Mouse (Mus musculus) forebrain, postnatal 0 days (tissue): ENCODE measurements around the gene Kcnb1. TPM values are rescaled to one million over a fixed set of nuclear protein-coding genes. Genes with fewer than 3 reads are reported as not detected.

Experiments
- ATAC-seq: fragments of 200-750 bp; cut with Nextera tagmentation; 2 replicates; pipeline ENCODE4 v1.8.0; 2017; ENCODE audit warnings: mild to moderate bottlenecking, moderate library complexity
- DNase-seq: peaks from one replicate; pipeline ENCODE4 v3.0.0-alpha.2; 2015
- H3K27ac ChIP-seq: fragments of 300-500 bp; sonication (generic); 2 replicates; pipeline ENCODE4 v1.5.1; 2014; ENCODE audit warnings: low read depth, mild to moderate bottlenecking, antibody characterized with exemption, low read length, moderate library complexity, mixed read lengths
- H3K27me3 ChIP-seq: fragments of 300-500 bp; sonication (generic); 2 replicates; pipeline ENCODE4 v1.6.1; 2014; ENCODE audit warnings: mild to moderate bottlenecking, low read length, mixed read lengths; ENCODE audit not compliant: insufficient read depth
- H3K36me3 ChIP-seq: fragments of 300-500 bp; sonication (generic); 2 replicates; pipeline ENCODE4 v1.6.1; 2014; ENCODE audit warnings: mild to moderate bottlenecking, moderate library complexity; ENCODE audit not compliant: insufficient read depth
- H3K4me1 ChIP-seq: fragments of 300-500 bp; sonication (generic); 2 replicates; pipeline ENCODE4 v1.6.1; 2014; ENCODE audit warnings: antibody characterized with exemption; ENCODE audit not compliant: insufficient read depth
- H3K4me2 ChIP-seq: fragments of 300-500 bp; sonication (generic); 2 replicates; pipeline ENCODE4 v1.6.1; 2014; ENCODE audit warnings: low read depth, mild to moderate bottlenecking, moderate library complexity
- H3K4me3 ChIP-seq: fragments of 300-500 bp; sonication (generic); 2 replicates; pipeline ENCODE4 v1.5.1; 2014; ENCODE audit warnings: low read depth, low read length, mixed read lengths
- H3K9ac ChIP-seq: fragments of 300-500 bp; sonication (generic); 2 replicates; pipeline ENCODE4 v1.6.1; 2014; ENCODE audit warnings: mild to moderate bottlenecking
- H3K9me3 ChIP-seq: fragments of 300-500 bp; sonication (generic); 2 replicates; pipeline ENCODE4 v1.6.1; 2016; ENCODE audit warnings: low read length
- CTCF ChIP-seq: sonication (generic); IDR thresholded peaks from 2 replicates; pipeline ENCODE4 v1.5.1; 2016; ENCODE audit warnings: antibody characterized with exemption, control low read depth, low read depth
- WGBS: fragments of 180-500 bp; shearing (Covaris S2); extraction: QIAGEN DNeasy Blood & Tissue Kit; methylation state at CpG from one replicate; pipeline ENCODE4 v1.1.7; 2014; 5-methylcytosine and 5-hydroxymethylcytosine counted together
- polyA plus RNA-seq: library from polyadenylated mRNA; unstranded; fragments of >200 nt; fragmentation: Nextera tagmentation; extraction: Ambion mirVana; gene quantifications from 2 replicates; pipeline ENCODE4 v1.2.1, GENCODE M21; 2015
- total RNA-seq: library from RNA; depleted of rRNA; stranded (reverse); fragments of >200 nt; gene quantifications from 2 replicates; pipeline ENCODE4 v1.2.3, GENCODE M21; 2014

The Kcnb1 gene
- total and polyA plus RNA-seq, 2 experiments from 2014 or later: 4.1 to 21.8 TPM

DNA sequence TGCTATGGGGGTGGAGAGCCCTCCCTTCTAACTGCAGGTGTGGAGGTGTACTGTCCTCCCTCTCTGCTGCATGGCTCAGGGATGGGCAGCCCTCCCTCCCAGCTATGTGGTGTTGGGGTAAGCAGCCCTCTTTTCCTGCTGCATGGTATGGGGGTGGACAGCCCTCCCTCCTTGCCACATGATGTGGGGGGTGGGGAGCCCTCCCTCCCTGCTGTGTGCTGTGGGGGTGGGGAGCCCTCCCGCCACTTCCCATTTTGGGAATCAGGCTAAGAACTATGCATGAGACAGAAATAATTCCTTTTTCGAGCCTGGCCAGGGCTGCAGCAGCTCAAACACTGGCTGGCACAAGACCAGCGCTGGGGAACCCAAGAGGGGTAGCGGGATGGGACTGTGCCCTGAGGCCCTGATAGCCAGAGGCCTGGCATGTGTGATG is 34.4 kb downstream of the Kcnb1 start:
- ATAC-seq: peak; percentile 51
- Histone ChIP-seq H3K27ac (no peak overlapping the region), H3K4me3 (no peak overlapping the region), H3K4me1 (no peaks in the 10 kb centered on the region), H3K4me2 (no peak overlapping the region), H3K9ac (no peak overlapping the region), H3K36me3 (no peaks in the 10 kb centered on the region), H3K9me3 (no peaks in the 10 kb centered on the region), H3K27me3 (no peaks in the 10 kb centered on the region)
- WGBS: 22% methylated on average over 4 of the region's 4 CpGs
- no peak for TF ChIP-seq CTCF
- DNase-seq: no peak

DNA sequence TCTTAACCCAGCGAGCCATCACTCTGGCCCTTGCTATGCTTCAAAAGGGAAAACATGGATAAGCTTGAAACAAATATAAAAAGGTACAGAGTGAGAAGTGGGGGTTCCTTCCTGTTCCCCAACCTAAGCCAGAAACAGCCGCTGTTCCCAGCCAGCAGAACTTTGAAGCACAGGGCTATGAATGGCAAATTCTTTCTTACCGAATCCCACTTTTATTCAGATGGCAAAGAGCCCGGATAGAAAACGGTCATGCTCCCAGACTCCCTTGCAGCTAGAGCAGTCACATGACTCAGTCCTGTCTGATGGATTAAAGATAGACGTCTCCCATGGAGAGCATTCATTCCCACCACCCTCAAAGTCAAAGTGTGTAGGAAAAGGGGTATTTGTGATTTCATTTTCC is 39.1 kb downstream of the Kcnb1 start:
- Histone ChIP-seq H3K9ac (no peak overlapping the region), H3K9me3 (no peaks in the 10 kb centered on the region), H3K27ac (no peak overlapping the region), H3K4me1 (no peaks in the 10 kb centered on the region), H3K27me3 (no peaks in the 10 kb centered on the region), H3K4me2 (no peak overlapping the region), H3K36me3 (no peaks in the 10 kb centered on the region), H3K4me3 (no peak overlapping the region)
- DNase-seq (no peak), ATAC-seq (no peak)
- 87% methylated on average over 6 of the region's 6 CpGs for WGBS
- no peak for TF ChIP-seq CTCF

DNA sequence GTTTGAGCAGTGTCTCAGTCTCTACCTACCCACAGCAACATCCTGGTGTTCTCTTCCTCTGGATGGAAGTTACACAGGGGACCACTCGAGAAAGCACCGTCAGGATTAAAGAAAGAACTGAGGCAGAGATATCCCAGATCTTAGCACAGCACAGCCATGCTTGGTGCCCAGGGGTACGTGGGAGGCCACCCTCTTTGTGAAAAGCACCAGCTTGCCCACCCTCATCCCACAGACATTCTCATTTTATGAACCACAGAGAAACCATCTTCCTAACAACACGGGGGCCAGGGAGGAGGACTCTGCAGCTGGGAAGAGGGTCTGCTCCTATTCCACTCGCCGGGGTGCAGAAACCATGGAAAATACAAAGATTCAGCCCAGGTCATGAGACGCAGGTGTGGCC is 39.8 kb downstream of the Kcnb1 start:
- no peaks in the 10 kb centered on the region for H3K9me3 ChIP-seq
- no peak overlapping the region for H3K27ac ChIP-seq
- H3K4me1 ChIP-seq: no peaks in the 10 kb centered on the region
- H3K27me3 ChIP-seq: no peaks in the 10 kb centered on the region
- no peaks in the 10 kb centered on the region for H3K36me3 ChIP-seq
- TF ChIP-seq CTCF: no peak
- H3K9ac ChIP-seq: no peak overlapping the region
- DNase-seq (no peak), ATAC-seq (no peak)
- WGBS: 95% methylated on average over 7 of the region's 7 CpGs
- no peak overlapping the region for H3K4me2 ChIP-seq
- H3K4me3 ChIP-seq: no peak overlapping the region

DNA sequence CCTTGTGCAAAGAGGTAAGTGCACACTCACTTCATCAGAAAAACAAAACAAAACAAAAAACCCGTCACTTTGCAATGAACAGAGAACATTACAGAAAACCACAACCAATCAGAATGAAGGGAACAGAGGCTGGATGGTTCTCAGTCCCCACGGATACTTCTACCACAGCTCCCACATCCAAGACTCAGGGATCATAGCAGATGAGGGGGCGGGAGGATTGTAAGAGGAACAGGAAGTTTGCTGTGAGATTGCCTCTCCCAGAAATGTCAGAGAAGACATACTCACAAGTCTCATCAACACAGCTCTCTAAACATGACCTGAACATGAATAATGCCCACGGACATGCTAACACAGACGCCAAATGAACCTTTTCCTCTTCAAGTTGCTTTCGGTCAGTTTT is 40.9 kb downstream of the Kcnb1 start:
- 92% methylated on average over 6 of the region's 6 CpGs for WGBS
- H3K4me3 ChIP-seq: no peak overlapping the region
- H3K4me2 ChIP-seq: no peak overlapping the region
- no peak overlapping the region for H3K9ac ChIP-seq
- H3K36me3 ChIP-seq: no peaks in the 10 kb centered on the region
- H3K9me3 ChIP-seq: no peaks in the 10 kb centered on the region
- no peaks in the 10 kb centered on the region for H3K4me1 ChIP-seq
- H3K27ac ChIP-seq: no peak overlapping the region
- DNase-seq: no peak
- ATAC-seq: no peak
- no peaks in the 10 kb centered on the region for H3K27me3 ChIP-seq
- TF ChIP-seq CTCF: no peak

DNA sequence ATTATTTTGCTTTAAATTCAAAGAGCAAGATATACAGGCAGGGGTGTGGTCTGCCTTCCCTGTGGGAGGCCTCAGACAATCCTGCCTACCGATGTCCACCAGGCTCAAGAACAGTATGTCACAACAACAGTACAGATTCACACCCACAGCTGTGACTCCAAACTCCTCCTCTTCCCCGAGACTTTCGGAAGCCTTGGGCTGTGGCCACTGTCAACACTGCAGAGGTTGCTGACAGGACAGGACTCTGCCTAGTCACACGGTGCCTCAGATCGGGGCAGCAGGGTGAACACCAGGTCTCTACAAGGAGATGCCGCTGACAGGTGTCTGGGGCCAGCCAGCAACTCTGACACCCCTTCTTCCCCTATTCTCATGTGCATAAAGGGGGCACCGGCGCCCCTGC is 42.2 kb downstream of the Kcnb1 start:
- Histone ChIP-seq H3K4me3 (no peak overlapping the region), H3K4me1 (no peaks in the 10 kb centered on the region), H3K9ac (no peak overlapping the region), H3K27me3 (no peaks in the 10 kb centered on the region), H3K4me2 (no peak overlapping the region), H3K9me3 (no peaks in the 10 kb centered on the region), H3K36me3 (no peaks in the 10 kb centered on the region), H3K27ac (no peak overlapping the region)
- DNase-seq (no peak), ATAC-seq (no peak)
- 91% methylated on average over 8 of the region's 8 CpGs for WGBS
- TF ChIP-seq CTCF: no peak

DNA sequence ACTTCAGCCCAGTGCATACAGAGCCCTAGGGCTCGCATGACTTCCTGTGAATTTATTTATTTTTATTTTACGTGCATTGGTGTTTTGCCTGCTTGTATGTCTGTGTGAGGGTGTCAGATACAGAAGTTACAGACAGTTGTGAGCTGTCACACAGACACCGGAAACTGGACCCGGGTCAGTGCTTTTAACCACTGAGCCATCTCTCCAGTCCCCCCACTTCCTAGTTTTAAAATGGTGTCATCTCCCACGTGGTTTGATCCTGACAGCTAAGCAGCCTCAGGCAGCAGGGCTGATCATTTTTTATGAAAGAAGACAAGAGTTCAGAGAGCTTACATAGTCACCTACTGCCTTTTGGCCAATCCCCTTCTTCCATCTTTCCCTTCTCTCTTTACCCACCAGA is 44.1 kb downstream of the Kcnb1 start:
- no peak for TF ChIP-seq CTCF
- Histone ChIP-seq H3K4me1 (no peaks in the 10 kb centered on the region), H3K9ac (no peak overlapping the region), H3K9me3 (no peaks in the 10 kb centered on the region), H3K27me3 (no peaks in the 10 kb centered on the region), H3K36me3 (no peaks in the 10 kb centered on the region), H3K27ac (no peak overlapping the region), H3K4me3 (no peak overlapping the region), H3K4me2 (no peak overlapping the region)
- DNase-seq: no peak
- no peak for ATAC-seq
- 77% methylated on average over 5 of the region's 5 CpGs for WGBS

DNA sequence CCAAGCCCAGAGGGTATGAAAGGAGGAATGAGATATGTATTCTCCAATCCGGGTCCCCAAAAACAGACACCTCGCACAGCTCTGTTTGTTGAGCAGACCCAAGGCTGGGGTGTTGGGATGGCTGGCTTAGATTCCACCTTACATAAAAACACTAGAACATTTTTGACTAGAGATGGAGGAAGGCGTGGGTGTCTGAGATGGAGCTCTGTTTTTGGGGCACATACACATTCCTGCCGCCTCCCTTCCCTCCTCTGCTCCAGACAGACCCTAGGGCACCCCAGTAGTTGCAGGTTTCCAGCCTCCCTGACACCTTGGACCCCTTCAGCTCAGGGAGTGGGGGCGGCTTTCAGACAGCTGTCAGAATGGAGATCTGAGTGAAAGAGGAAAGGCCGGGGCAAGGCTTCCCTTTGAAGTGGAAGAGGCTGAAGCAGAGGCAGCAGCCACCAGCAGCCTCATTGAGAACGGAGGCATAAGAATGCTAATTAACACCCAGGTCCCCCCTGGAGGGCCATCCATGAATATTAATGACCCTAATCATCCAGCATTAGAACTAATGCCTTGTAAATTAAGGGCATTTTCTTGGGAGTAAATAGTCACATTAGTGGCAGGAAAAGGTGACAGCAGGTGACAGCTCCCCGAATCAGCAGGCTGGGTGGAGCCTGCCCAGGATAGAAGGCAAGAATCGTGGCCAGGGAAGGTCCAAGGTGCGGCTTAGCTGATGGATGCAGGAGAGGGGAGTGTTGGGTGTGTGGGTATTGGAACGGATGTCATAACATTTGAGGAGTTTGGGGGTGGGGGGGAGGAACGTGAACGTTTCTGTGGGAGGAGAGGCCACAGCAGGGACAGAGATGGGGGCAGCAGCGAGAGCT is 45.3 kb downstream of the Kcnb1 start:
- H3K27ac ChIP-seq: 0 out of 2 replicates have a peak overlapping the region, but pooled peaks have one; percentile 4
- DNase-seq (no peak), ATAC-seq (no peak; the same call in 1 of the 2 replicates)
- no peak for TF ChIP-seq CTCF
- no peak overlapping the region for H3K9ac ChIP-seq
- 11% methylated on average over 14 of the region's 14 CpGs for WGBS
- no peaks in the 10 kb centered on the region for H3K9me3 ChIP-seq
- H3K4me3 ChIP-seq: no peak overlapping the region
- no peaks in the 10 kb centered on the region for H3K36me3 ChIP-seq
- no peak overlapping the region for H3K4me2 ChIP-seq
- H3K4me1 ChIP-seq: 0 out of 2 replicates have a peak, but pooled peaks cover 2% of the 10 kb centered on the region
- no peaks in the 10 kb centered on the region for H3K27me3 ChIP-seq
